Mouse (Mus musculus) fibroblast of lung, adult 2 months (primary cell): Measurements from ENCODE around the gene Ssxb9.
"Not testable (repeated sequence)": the region's sequence is repeated elsewhere in the genome, so short reads cannot be mapped to it uniquely, and the experiment has no call there.

ENCODE experiments used
- DNase-seq: peaks from one replicate; pipeline ENCODE4 v3.0.0-alpha.2; 2011; ENCODE audit warnings: low read depth

Gene Ssxb9

GRCm38 (mm10) chrX:8366678-8367077 lies at the start of gene Ssxb9:
TSS of gene Ssxb9 (plus strand) at chrX:8366978.
- DNase-seq: not testable (repeated sequence)

- DNase-seq: no peak
These were observed 39.7 kb upstream of the Ssxb9 start, which contains the start of gene Ssxb10 for GRCm38 (mm10) chrX:8327124-8327523. TSS of gene Ssxb10 (plus strand) at chrX:8327424.

- DNase-seq: not testable (repeated sequence)
These were observed 46.2 kb downstream of the Ssxb9 start, which contains the start of gene Ssxb1 for GRCm38 (mm10) chrX:8413005-8413404. TSS of gene Ssxb1 (plus strand) at chrX:8413305.
